Mouse (Mus musculus) MEL (cell line): ENCODE measurements at regions not wholly inside any gene's neighbourhood (a gene's known extent, or its start where the extent isn't known, plus 50 kb on each side); places are given as distances from the start of the nearest gene placed in this dataset.

ENCODE experiments used
- CHD2 ChIP-seq: IDR thresholded peaks from 2 replicates; pipeline ENCODE4 v1.6.1; 2011; ENCODE audit warnings: low read length, improper control_type of control experiment
- CTCF ChIP-seq, 3 experiments: IDR thresholded peaks in 2 of 3; conservative IDR thresholded peaks in 1 of 3; 2 replicates each; pipeline ENCODE4 v1.5.1; 2011 to 2012; ENCODE audit warnings: low read length in 3 of 3, low read depth in 2 of 3, mild to moderate bottlenecking in 2 of 3, improper control_type of control experiment in 1 of 3, inconsistent platforms in 1 of 3, mixed read lengths in 1 of 3, moderate library complexity in 1 of 3; ENCODE audit not compliant: control insufficient read depth in 1 of 3, insufficient read depth in 1 of 3, poor library complexity in 1 of 3, severe bottlenecking in 1 of 3
- EP300 ChIP-seq, 2 experiments: IDR thresholded peaks; 2 replicates each; pipeline ENCODE4 v1.6.1; 2011; ENCODE audit warnings: improper control_type of control experiment in 2 of 2, low read length in 2 of 2, low read depth in 1 of 2, mild to moderate bottlenecking in 1 of 2
- HCFC1 ChIP-seq: IDR thresholded peaks from 2 replicates; pipeline ENCODE4 v1.6.1; 2012; ENCODE audit warnings: low read depth, mild to moderate bottlenecking, inconsistent platforms, low read length, improper control_type of control experiment, moderate library complexity
- MAX ChIP-seq: IDR thresholded peaks from 2 replicates; pipeline ENCODE4 v1.6.1; 2011; ENCODE audit warnings: low read length, improper control_type of control experiment
- NELFE ChIP-seq: IDR thresholded peaks from 2 replicates; pipeline ENCODE4 v1.6.1; 2011; ENCODE audit warnings: low read depth, low read length, improper control_type of control experiment
- POLR2A ChIP-seq, 2 experiments: IDR thresholded peaks; 2 replicates each; pipeline ENCODE4 v1.6.1; 2011 to 2012; ENCODE audit warnings: low read length in 2 of 2, mild to moderate bottlenecking in 2 of 2, control low read depth in 1 of 2, improper control_type of control experiment in 1 of 2, low read depth in 1 of 2, moderate library complexity in 1 of 2; ENCODE audit not compliant: control insufficient read depth in 1 of 2, insufficient read depth in 1 of 2, poor library complexity in 1 of 2
- POLR2AphosphoS2 ChIP-seq: IDR thresholded peaks from 2 replicates; pipeline ENCODE4 v1.6.1; 2011; ENCODE audit warnings: low read length, improper control_type of control experiment

DNA sequence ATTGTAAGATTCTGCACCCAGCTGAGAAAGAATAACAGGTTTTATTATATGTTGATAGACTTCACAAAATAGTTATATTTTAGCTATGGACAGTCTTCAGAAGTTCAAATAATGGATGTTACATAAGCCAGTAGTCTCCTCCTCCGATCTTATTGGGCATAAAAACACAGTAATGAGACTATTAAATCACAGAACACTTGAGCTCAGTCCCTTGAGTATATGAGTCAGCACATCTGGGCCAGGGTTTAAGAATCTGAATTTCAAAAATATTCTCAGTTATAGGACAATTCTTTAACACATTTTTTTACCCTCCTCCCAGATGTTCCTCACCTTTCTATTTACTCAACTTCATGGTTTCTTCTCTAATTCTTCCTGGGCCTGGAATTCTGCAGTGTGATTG is 1075.9 kb upstream of the Lrrc6 start:
- TF ChIP-seq HCFC1 (no peak), POLR2A (IDR thresholded peaks at IDR 0.05; ENCODE audit: control insufficient read depth in 1 of 2, insufficient read depth in 1 of 2, low read depth in 1 of 2, low read length in 2 of 2, poor library complexity in 1 of 2) (no peak), POLR2AphosphoS2 (no peak), EP300 (IDR thresholded peaks at IDR 0.05; ENCODE audit: low read depth in 1 of 2, low read length in 2 of 2) (no peak), CTCF (IDR thresholded peaks at IDR 0.05 in 2 of 3, conservative IDR thresholded peaks at IDR 0.05 in 1 of 3; ENCODE audit: control insufficient read depth in 1 of 3, insufficient read depth in 1 of 3, low read depth in 2 of 3, low read length in 3 of 3, poor library complexity in 1 of 3, severe bottlenecking in 1 of 3) (no peak), MAX (no peak), CHD2 (no peak), NELFE (no peak)
